10 mouse cellular contexts compared by ENCODE assay signal in genomic region chr8:122558671-122559349, GRCm38 (mm10). TPM values are rescaled to one million over a fixed set of nuclear protein-coding genes. Genes with fewer than 3 reads are reported as not detected.
DNase-seq lines count a peak whose midpoint lies in the region; ATAC-seq and TF ChIP-seq lines count a peak whose summit lies in the region.
"Had no signal": no experiment of that assay in that cellular context is flagged by ENCODE, and none has a peak within 500 bp of the region (broad histone marks: within the 10 kb centered on the region; RNA-seq: fewer than 3 reads in every experiment).

No protein-coding gene starts in this region.

- no peaks in the 10 kb centered on the region for H3K36me3 ChIP-seq in forebrain, embryonic 10.5 days (replicated peaks)
- H3K36me3 ChIP-seq in forebrain, embryonic 12.5 days (replicated peaks) = no peaks in the 10 kb centered on the region
- no peaks in the 10 kb centered on the region for H3K36me3 ChIP-seq in E14TG2a.4 (ENCODE audit: insufficient read depth, low read length)
- no peaks in the 10 kb centered on the region for H3K36me3 ChIP-seq in lung, embryonic 15.5 days
- H3K36me3 ChIP-seq: hindbrain, embryonic 15.5 days had no signal

- 16% methylated on average over 12 of the region's 12 CpGs for whole genome bisulfite sequencing in forebrain, embryonic 10.5 days
- WGBS in forebrain, embryonic 12.5 days = 22% methylated on average over 11 of the region's 12 CpGs
- WGBS in lung, embryonic 15.5 days = 10% methylated on average over 12 of the region's 12 CpGs

- no peak overlapping the region for H3K4me3 ChIP-seq in forebrain, embryonic 10.5 days
- no peak overlapping the region for H3K4me3 ChIP-seq in forebrain, embryonic 12.5 days (replicated peaks)
- peak overlapping the region; percentile 39; the same call in 1 of the 2 replicates for H3K4me3 ChIP-seq in E14TG2a.4 (replicated peaks; ENCODE audit: low read length)
- H3K4me3 ChIP-seq in embryonic fibroblast, embryonic 13.5 days (ENCODE audit: insufficient read depth, low read length) = no peak overlapping the region
- H3K4me3 ChIP-seq in lung, embryonic 15.5 days = no peak overlapping the region
- H3K4me3 ChIP-seq: hindbrain, embryonic 15.5 days had no signal

- TF ChIP-seq POLR2A in embryonic fibroblast, embryonic 13.5 days (IDR thresholded peaks at IDR 0.05; ENCODE audit: low read depth, low read length) = no peak

- no peak for ATAC-seq in forebrain, embryonic 12.5 days (ENCODE audit: low FRiP score)
- peak; percentile 28; the same call in 1 of the 2 replicates for ATAC-seq in lung, embryonic 15.5 days (ENCODE audit: borderline replicate concordance, extremely low read depth, low FRiP score, low TSS enrichment)

- peak overlapping the region; percentile 62 for H3K27ac ChIP-seq in forebrain, embryonic 10.5 days
- H3K27ac ChIP-seq in forebrain, embryonic 12.5 days = no peak overlapping the region
- H3K27ac ChIP-seq in embryonic fibroblast, embryonic 13.5 days (ENCODE audit: insufficient read depth, low read length) = peak overlapping the region; percentile 57
- peak overlapping the region; percentile 70 for H3K27ac ChIP-seq in lung, embryonic 15.5 days
- H3K27ac ChIP-seq: hindbrain, embryonic 15.5 days had no signal

- H3K27me3 ChIP-seq in forebrain, embryonic 10.5 days (ENCODE audit: poor library complexity, severe bottlenecking) = no peaks in the 10 kb centered on the region
- H3K27me3 ChIP-seq in forebrain, embryonic 12.5 days = no peaks in the 10 kb centered on the region
- H3K27me3 ChIP-seq in E14TG2a.4 (ENCODE audit: insufficient read depth, low read length) = no peaks in the 10 kb centered on the region
- H3K27me3 ChIP-seq in lung, embryonic 15.5 days = no peaks in the 10 kb centered on the region
- H3K27me3 ChIP-seq: CH12.LX; hindbrain, embryonic 15.5 days had no signal

- no peak overlapping the region for H3K9ac ChIP-seq in forebrain, embryonic 12.5 days
- no peak overlapping the region for H3K9ac ChIP-seq in lung, embryonic 15.5 days
- H3K9ac ChIP-seq: hindbrain, embryonic 15.5 days had no signal

- no peak; the same call in 1 of the 2 replicates for TF ChIP-seq CTCF in E14TG2a.4 (conservative IDR thresholded peaks at IDR 0.05; ENCODE audit: low read length)
- peak; percentile 4; the same call in 1 of the 2 replicates for TF ChIP-seq CTCF in embryonic fibroblast, embryonic 13.5 days (IDR thresholded peaks at IDR 0.05; ENCODE audit: borderline replicate concordance, insufficient read depth, low read length)

- no peak overlapping the region for H3K4me2 ChIP-seq in forebrain, embryonic 12.5 days
- no peak overlapping the region for H3K4me2 ChIP-seq in lung, embryonic 15.5 days
- H3K4me2 ChIP-seq: hindbrain, embryonic 15.5 days had no signal

- peaks cover 29% of the 10 kb centered on the region for H3K4me1 ChIP-seq in forebrain, embryonic 10.5 days
- H3K4me1 ChIP-seq in forebrain, embryonic 12.5 days = peaks cover 7% of the 10 kb centered on the region; the same call in 1 of the 2 replicates
- H3K4me1 ChIP-seq in E14TG2a.4 (replicated peaks; ENCODE audit: low read depth, low read length) = peaks cover 59% of the 10 kb centered on the region
- H3K4me1 ChIP-seq in embryonic fibroblast, embryonic 13.5 days (ENCODE audit: control insufficient read depth, insufficient read depth, low read length) = peaks cover 19% of the 10 kb centered on the region
- peaks cover 35% of the 10 kb centered on the region for H3K4me1 ChIP-seq in lung, embryonic 15.5 days
- H3K4me1 ChIP-seq: hindbrain, embryonic 15.5 days had no signal

- DNase-seq in forebrain, embryonic 10.5 days (ENCODE audit: extremely low spot score, low spot score) = peak; percentile 53
- DNase-seq in thymus, postnatal 10 days (ENCODE audit: low spot score in 2 of 2) = no peak
- DNase-seq in spleen, adult 12 weeks (ENCODE audit: low spot score) = no peak
- DNase-seq in adrenal gland, postnatal 36 days = no peak

- H3K9me3 ChIP-seq in forebrain, embryonic 10.5 days = no peaks in the 10 kb centered on the region
- no peaks in the 10 kb centered on the region for H3K9me3 ChIP-seq in forebrain, embryonic 12.5 days
- H3K9me3 ChIP-seq in E14TG2a.4 (ENCODE audit: low read length) = no peaks in the 10 kb centered on the region
- no peaks in the 10 kb centered on the region for H3K9me3 ChIP-seq in lung, embryonic 15.5 days
- H3K9me3 ChIP-seq: hindbrain, embryonic 15.5 days had no signal

RNA-seq across cellular contexts. Expression of gene Piezo1, which starts 7.7 kb away (rescaled TPM):
- polyA plus RNA-seq in forebrain, embryonic 10.5 days (2016; fragmentation: Nextera tagmentation; extraction: Ambion mirVana) = 6.1 and 8.8 TPM in 2 replicates
- polyA plus RNA-seq in forebrain, embryonic 12.5 days (2016; fragmentation: Nextera tagmentation; extraction: Ambion mirVana) = 4.7 and 4.9 TPM in 2 replicates
- 146 and 158 TPM in 2 replicates for polyA plus RNA-seq in embryonic fibroblast, embryonic 13.5 days (2011; ENCODE audit: insufficient read length, low read depth, missing spikeins)
- 18.7 and 23.4 TPM in 2 replicates for polyA plus RNA-seq in lung, embryonic 15.5 days (2015; fragmentation: Nextera tagmentation; extraction: Ambion mirVana)
- 10 to 100 TPM; 19.5 to 24.7 TPM for total RNA-seq in adrenal gland, postnatal 36 days (2021)

RNA-seq across cellular contexts. Expression of gene Cdt1, which starts 9.0 kb away (rescaled TPM):
- 73.2 and 79.8 TPM in 2 replicates for polyA plus RNA-seq in forebrain, embryonic 10.5 days (2016; fragmentation: Nextera tagmentation; extraction: Ambion mirVana)
- polyA plus RNA-seq in forebrain, embryonic 12.5 days (2016; fragmentation: Nextera tagmentation; extraction: Ambion mirVana) = 43.7 and 46.0 TPM in 2 replicates
- 11.8 and 15.9 TPM in 2 replicates for polyA plus RNA-seq in embryonic fibroblast, embryonic 13.5 days (2011; ENCODE audit: insufficient read length, low read depth, missing spikeins)
- polyA plus RNA-seq in lung, embryonic 15.5 days (2015; fragmentation: Nextera tagmentation; extraction: Ambion mirVana) = 42.7 and 44.9 TPM in 2 replicates
- 1 to 10 TPM; 8.7 to 9.1 TPM for total RNA-seq in adrenal gland, postnatal 36 days (2021)

RNA-seq across cellular contexts. Expression of gene Aprt, which starts 17.9 kb away (rescaled TPM):
- polyA plus RNA-seq in forebrain, embryonic 10.5 days (2016; fragmentation: Nextera tagmentation; extraction: Ambion mirVana) = 313 and 321 TPM in 2 replicates
- polyA plus RNA-seq in forebrain, embryonic 12.5 days (2016; fragmentation: Nextera tagmentation; extraction: Ambion mirVana) = 170 and 188 TPM in 2 replicates
- polyA plus RNA-seq in embryonic fibroblast, embryonic 13.5 days (2011; ENCODE audit: insufficient read length, low read depth, missing spikeins) = 140 and 214 TPM in 2 replicates
- polyA plus RNA-seq in lung, embryonic 15.5 days (2015; fragmentation: Nextera tagmentation; extraction: Ambion mirVana) = 314 and 327 TPM in 2 replicates
- 10 to 100 TPM; 72.4 to 87.2 TPM for total RNA-seq in adrenal gland, postnatal 36 days (2021)

RNA-seq across cellular contexts. Expression of gene Galns, which starts 52.5 kb away (rescaled TPM):
- polyA plus RNA-seq in forebrain, embryonic 10.5 days (2016; fragmentation: Nextera tagmentation; extraction: Ambion mirVana) = 4.6 and 5.5 TPM in 2 replicates
- polyA plus RNA-seq in forebrain, embryonic 12.5 days (2016; fragmentation: Nextera tagmentation; extraction: Ambion mirVana) = 4.2 and 5.0 TPM in 2 replicates
- 12.1 and 15.4 TPM in 2 replicates for polyA plus RNA-seq in embryonic fibroblast, embryonic 13.5 days (2011; ENCODE audit: insufficient read length, low read depth, missing spikeins)
- polyA plus RNA-seq in lung, embryonic 15.5 days (2015; fragmentation: Nextera tagmentation; extraction: Ambion mirVana) = 12.5 and 13.5 TPM in 2 replicates
- total RNA-seq in adrenal gland, postnatal 36 days (2021) = 1 to 10 TPM; 6.0 to 6.8 TPM

RNA-seq across cellular contexts. Expression of gene Trappc2l, which starts 52.6 kb away (rescaled TPM):
- 41.0 and 44.1 TPM in 2 replicates for polyA plus RNA-seq in forebrain, embryonic 10.5 days (2016; fragmentation: Nextera tagmentation; extraction: Ambion mirVana)
- 42.2 and 44.2 TPM in 2 replicates for polyA plus RNA-seq in forebrain, embryonic 12.5 days (2016; fragmentation: Nextera tagmentation; extraction: Ambion mirVana)
- polyA plus RNA-seq in embryonic fibroblast, embryonic 13.5 days (2011; ENCODE audit: insufficient read length, low read depth, missing spikeins) = 44.2 and 45.8 TPM in 2 replicates
- polyA plus RNA-seq in lung, embryonic 15.5 days (2015; fragmentation: Nextera tagmentation; extraction: Ambion mirVana) = 49.5 and 53.0 TPM in 2 replicates
- 10 to 100 TPM; 49.9 to 64.4 TPM for total RNA-seq in adrenal gland, postnatal 36 days (2021)
